Mouse (Mus musculus): Measurements from ENCODE around the gene Emp2.

The Emp2 gene

DNA sequence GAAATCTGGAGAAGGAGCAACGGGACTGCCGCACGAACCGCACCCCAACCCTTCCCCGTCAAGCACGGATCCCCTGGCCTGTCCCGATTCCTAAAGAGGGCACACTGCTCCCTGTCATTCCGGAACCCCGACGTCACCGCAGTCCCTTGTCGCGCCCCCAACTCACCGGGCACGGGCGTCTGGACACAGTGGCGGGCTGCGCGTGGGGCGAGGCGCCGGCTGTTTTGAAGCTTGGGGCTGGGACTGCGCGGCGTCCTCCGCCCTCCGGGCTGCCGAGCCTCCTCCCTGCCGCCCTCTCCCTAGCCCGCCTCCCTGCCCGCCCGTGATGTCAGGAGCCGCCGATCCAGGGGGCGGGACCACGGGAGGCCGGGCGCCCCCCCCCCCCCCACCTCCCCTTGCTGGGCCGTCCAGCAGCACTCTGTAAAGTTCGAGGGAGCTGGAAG, at the start of gene Emp2:
Gene Emp2 (minus strand): TSS at position 323 of the 443 bp plus-strand sequence.
- no peak for DNase-seq

DNA sequence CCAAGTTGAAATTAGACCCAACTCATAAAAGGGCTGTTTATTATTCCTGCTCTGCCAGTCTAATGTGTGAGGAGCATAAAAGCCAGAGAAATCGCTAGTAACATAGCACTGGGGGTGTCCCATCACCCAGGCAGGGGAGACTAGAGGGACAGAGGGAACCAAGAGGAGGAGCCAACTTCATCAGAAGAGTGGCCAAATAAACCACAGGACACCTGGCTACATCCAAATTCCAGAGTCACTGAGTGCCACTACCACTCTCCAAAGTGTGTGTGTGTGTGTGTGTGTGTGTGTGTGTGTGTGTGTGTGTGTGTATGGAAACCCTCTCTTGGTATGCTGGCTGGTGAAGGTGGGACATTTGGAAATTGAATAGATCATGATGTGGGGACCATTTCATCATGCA, 49.3 kb upstream of the Emp2 start:
- DNase-seq: no peak

DNA sequence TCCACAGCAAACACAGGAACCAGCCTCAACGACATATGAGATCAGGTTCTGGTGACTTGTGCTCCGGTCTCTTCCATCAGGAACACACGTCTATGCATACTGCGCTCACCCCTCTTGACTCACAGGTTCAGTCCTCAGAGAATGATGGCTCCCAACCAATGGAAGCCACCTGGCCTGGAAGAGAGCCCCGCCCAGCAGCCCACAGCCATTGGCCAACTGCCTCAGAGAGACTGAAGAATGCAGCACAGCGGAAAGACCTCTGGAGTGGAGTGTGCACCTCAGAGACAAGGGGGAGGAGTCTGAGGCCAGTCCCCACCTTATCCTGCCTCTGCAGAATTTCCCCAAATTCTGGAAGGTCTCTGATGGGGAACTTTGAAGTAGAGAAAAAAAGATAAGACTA, 45.5 kb upstream of the Emp2 start:
- DNase-seq: no peak

DNA sequence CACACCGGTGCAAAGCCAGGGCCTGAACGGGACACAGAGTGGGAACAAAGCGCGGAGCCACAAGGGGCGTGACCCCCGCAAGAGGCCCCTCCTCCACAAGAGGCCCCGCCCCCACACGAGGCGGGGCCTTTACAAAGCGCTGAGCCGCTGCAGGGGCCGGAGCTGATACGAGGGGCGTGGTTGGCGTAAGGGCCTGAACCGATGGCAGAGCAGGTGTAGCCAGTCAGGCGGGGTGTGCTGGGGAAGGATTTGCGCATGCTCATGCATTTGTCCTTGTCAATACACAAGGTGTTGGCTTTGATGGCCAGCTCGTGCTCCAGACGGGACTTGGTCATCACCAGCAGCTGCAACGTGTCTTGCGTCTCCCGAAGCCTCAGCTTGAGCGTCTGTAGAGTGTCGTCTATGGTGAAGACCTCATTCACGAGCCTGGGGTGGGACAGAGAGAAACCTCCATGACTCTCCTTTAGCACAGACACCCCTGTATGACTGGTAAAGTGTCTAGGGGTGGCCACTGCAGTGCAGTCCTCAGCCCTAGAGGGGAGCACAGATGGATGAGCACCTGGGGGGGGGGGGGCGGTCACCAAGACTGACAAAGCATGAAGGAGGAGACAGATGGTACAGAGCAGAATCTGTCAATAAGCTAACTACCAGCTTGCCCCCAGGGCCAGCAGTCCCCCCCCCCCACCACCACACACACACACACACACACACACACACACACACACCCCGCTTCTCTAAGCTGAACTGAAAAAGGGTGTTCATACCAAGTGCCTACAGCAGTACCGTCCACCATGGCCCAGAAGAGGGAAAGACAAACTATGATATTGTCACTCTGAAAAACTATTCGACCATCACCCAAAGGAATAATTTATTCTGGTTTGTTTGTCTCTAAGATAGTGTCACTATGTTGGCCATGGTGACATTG, 44.5 kb upstream of the Emp2 start:
- DNase-seq: no peak

DNA sequence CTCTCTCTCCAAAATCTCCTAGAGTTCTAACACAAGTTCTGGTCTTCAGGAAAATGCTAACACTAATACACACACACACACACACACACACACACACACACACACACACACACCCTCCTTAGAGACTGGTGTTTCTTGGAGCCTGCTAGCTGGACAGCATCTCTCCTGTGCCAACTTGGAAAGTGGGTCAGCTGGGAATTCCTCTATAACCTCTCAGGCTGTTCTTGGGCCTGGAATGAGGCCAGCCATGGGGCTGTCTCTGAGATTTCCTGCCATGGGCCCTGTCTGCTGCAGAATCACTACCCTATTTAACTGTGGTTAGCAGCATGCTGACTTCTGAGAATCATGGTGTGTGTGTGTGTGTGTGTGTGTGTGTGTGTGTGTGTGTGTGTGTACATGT, 41.2 kb upstream of the Emp2 start:
- no peak for DNase-seq

DNA sequence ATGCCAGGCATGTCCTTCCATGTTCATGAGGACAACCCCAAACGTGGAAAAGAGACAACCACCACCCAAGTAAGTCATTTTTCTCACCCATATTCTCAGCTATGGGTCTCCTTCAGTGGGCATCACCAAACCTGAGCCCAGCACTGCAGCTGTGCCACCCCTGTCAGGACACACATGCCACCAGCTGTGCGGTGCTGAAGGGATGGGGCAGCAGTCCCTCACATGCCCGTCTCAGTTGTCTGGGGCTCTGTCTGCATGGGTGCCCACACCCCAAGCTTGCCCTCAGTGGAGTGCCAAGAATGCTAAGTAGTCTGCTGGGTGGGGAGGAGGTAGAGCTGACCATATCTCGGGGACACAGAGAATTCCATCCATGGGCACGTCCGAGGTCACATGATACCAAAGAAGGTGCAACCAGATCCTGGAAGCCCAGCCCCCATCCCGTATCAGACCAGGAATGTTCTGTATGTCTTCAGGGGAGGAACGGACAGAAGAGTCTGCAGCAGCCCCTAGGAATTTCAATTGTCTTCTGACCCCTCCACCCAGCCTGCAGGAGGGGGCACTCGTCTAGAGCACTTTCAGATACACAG, 37.4 kb upstream of the Emp2 start:
- no peak for DNase-seq

DNA sequence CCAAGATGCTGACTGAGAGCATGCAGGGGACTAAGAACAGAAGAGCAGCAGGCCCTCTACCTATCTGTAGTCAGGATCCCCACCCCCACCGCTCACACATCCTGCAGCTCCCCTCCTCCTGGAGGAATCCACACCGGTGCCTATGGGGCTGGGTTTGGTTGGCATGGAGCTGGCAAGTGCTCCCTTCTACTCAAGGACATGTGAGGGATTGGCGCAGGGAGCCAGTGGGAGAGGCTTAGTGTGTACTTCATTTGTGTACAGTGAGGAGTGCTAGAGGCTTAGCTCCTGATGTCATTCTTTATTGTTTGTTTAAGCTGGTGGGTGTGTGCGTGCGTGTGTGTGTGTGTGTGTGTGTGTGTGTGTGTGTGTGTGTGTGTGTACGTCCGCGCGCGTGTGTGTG, 36.1 kb upstream of the Emp2 start:
- no peak for DNase-seq

DNA sequence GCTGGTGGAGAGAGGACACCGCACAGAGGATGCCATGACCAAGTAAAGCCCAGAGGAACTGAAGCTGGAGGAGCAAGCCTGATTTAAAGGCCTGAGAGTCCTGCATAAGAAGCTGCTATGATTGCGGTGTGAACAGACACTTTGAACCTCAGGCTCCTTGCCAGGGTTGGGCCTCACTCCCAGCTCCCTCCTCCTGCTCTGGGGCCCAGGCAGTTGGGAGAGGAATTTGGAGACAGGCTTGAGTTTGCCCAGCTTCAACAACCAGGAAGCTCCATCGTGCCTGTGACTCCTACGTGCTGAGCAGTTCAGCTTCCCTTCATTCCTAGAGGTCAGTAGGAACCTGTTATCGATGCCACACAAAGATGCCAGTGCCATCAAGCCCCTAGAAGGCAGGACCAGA, 35.7 kb upstream of the Emp2 start:
- DNase-seq: no peak

DNA sequence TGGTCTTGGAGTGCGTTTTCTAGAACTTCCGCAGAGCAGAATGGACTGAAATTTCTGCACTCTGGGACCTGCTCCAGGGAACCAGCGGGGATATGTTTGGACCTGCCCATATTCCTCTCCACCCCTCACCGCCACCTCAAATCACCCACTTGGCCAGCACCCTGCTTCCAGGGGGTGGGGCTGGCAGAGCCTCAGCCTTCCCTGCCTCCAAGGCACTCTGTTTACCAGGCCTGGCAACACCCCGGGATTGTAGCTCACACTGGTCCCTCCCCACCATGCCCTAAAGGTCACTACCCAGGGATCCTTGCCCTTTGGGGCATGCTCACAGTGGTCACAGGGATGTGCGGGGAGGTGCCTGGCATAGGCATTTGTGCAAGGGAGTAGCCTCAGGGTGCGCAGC, 33.8 kb upstream of the Emp2 start:
- peak; percentile 6 to 10 for DNase-seq

DNA sequence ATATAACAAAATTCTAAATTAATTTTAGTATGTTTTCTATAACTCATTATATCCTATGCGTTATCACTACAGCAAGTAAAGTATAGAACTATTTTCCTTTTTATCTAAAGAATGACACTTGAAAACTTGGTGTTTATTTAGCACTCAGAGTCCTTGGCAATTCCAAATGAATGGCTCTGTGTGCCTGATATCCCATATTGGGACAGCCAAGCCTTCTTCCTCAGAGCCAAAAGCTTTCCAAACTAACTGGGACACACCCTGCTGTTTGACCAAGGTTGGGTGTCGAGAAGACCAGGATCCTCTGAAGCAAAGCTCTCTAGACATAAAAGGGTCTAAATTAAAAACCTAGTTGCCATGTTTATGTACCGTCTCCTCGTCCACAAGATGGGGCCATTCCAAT, 27.3 kb upstream of the Emp2 start:
- DNase-seq: no peak

DNA sequence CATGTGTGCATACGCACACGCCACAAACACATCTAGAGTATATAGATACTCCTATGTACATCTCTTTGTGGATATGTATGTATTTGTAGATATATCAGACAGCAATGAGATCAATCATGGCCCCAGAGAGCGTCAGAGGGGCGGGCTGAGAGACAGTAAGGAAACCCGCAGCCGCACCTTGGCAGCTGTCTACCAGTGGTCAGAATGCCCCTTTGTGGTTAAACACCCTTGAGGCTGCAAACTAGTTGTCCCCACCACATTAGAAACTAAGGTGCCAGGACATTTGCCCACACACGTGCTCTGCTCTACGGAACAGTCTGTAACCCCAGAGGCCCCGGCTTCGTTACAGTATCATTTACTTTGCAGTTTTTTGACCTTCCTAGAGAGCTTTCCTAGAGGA, 26.2 kb upstream of the Emp2 start:
- DNase-seq: no peak

DNA sequence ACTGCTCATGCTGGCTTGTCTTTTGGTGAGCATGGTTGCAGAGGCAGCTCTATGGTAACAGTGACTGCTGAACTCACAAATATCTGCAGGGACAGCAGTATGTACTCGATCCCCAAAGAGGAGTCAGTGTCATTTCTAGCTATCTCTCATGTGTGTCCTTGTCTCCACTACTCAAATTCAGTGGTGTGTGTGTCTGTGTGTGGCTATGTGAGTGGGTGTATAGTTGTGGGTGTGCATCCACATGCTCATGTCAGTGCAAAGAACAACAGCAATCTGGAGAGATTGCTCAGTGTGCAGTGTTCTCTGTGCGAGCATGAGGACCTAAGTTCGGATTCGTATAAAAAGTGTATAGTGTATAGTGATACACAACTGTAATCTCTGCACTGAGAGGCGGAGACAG, 24.8 kb upstream of the Emp2 start:
- DNase-seq: no peak

DNA sequence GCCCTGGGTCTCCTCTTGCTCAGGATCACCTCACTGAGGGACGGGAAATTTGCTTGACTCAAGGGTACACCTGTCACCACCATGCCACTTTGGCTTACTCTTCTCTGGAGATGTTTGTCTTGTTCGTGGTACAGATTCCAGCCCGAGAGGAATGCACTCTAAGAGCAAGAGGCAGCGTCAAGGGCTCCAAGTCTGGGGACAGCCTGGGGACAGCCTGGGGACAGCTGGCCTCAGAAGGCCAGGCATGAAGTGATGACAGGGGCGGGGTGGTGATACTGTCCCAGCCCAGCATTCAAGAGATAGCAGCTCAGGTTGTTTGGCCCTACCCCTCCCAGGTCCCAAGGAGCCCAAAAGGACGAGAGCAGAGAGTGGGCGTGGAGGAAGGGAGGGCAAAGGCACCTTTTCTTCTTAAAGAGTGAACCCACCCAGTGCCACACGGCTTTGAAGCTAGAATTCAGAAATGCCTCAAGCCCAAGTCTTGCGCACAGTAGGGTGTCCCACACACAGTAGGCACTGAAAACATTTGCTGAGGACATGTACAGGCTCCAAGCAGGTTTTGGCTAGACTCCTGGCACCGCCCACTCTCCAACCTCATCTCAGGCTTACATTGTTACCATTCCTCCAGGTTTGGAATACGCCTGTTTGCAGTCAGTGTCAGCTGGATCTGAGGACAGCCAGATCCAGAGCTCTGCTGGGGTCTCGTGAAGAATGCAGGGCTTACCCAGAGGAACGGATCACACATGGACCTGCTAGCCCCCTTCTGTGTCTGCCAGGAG, 23.8 kb upstream of the Emp2 start:
- DNase-seq: no peak

DNA sequence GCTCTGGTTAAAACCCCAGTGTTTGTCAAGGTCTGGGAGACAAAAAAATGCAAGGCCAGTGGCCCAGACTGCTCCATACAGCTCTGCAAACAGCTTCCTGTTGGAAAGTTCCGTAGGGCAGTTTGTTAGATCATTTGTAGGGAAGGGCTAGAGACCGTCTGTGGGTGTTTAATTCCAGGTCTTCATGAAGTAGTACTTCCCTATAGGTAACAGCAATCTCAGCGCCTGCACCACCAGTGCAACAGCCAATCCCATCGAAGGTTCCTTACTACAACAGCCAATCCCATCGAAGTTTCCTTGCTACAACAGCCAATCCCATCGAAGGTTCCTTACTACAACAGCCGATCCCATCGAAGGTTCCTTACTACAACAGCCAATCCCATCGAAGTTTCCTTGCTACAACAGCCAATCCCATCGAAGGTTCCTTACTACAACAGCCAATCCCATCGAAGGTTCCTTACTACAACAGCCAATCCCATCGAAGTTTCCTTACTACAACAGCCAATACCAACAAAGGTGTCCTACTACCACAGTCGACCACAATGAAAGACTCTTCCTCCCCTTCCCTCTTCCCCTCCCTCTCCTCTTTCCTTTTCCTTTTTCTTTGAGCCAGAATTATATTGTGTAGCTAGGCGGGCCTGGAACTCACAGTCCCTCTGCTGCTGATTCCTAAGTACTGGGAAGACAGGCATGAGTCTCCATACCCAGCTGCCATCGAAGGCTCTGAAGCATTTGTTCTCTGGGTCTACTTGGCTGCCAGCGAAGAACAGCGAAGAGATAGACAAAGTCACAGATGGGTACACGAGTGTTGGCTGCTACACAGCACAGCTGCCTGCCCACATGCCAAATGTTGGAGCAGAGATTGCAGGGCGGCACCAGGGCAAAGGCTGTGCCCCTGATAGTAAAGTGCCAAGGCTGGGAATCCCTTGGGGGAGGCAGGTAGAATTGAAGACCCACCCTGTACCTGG, 23.0 kb upstream of the Emp2 start:
- no peak for DNase-seq

DNA sequence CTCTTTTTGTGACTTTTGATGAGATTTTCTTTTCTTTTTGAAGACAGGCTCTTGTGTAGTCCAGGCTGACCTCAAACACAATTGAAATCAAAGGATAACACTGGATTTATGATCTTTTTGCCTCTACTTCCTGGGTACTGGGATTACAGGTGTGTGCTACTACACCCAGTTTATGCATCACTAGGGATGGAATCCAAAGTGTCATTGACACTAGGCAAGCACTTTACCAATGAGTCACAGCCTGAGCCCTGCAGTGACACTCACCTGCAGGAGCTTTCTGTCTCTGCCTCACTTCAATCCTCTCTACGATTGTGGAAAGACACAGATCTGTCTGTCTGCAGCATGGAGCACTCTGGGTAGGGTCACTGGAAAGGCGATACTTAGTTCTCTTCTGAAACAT, 22.2 kb upstream of the Emp2 start:
- DNase-seq: no peak

DNA sequence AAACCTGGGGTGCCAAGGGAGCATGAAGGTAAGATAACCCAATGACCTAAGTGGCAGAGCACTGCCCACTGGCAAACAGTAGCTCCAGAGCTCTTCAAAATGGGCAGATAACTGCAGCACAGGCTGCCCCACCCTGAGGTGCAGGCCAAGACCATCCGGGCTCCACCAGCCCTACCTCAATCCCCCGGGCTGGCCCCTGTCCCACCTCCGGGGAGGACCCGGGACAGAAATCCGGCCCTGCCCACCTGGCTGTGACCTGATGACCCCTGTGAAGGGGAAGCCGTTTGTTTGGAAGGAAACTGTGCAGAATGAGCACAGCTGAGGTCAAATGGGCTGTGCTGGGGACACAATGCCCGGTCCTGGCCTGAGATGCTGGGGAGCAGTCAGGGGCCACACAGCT, 19.0 kb upstream of the Emp2 start:
- DNase-seq: no peak

DNA sequence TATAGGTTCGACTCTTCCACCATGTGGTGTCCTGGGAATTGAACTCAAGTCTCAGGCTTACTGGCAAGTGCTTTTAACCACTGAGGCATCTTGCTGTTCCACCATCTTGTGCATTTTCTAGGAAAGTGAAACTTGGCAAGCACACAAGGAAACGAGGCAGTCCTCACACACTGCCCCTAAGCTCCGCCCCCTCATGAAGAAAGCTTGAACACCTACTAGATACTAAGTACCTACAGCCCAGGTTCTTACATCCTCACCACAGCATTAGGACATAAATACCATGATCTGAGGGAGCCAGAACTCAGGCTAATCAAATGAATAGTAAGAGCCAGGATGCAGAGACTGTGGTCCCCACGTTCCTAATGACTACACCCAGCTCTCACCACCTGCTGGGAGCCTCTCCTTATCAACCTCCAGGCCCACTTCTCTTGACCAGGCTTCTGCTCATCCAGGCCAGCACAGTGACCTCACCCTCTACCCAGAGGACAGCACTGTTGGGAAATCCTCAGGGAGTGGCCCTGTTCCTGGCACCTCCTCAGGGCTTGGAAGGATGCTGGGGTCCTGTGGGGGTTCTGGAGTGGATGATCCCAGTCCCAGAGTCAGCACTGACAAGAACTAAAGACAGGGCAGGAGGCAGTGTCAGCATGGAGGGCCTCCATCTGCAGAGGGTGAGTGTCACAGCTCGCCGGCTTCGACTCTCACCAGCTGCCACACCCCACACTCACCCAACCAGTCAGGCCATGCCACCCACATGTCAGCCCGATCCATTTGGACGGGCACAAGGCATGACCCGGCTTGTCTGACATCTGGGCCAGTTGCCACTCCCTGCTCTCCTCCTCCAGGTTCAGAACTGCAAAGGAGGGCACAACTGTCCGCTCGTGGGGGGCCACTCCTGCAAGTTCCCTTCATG, 17.1 kb upstream of the Emp2 start:
- no peak for DNase-seq

DNA sequence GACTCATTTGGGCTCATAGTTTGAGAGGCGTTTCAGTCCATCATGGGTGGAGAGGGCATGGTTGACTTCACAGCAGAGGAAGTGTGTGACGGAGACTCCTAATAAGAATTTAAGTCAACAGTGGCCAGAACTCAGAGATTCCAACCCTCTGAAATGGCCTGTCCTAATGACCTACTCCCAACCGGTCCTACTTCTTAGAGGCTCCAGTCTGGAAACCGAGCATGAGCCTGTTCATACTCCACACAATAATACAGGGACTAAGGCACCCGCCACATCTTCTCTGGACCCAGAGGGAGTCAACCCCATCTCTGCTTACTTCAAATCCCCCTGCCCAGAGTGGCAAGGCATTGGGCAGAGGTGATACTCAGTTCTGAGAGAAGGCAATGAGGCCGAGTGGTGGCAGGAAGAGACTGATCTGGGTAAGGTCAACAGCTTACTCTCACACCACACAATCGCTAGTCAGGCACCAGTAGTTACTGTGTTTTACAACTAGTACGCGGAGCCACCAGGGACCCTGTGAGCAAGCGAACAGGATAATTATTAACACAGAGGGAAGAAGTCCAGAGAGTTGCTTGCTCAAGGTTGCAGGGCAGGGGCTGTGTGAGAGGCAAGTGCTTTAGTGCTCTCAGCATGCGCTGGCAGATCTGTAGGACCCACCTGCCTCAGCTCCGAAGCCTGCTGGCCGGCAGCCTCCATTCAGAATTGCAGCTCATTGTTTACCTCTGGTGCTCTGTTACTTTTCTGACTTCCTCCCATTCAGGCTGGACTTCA, 14.0 kb upstream of the Emp2 start:
- no peak for DNase-seq

DNA sequence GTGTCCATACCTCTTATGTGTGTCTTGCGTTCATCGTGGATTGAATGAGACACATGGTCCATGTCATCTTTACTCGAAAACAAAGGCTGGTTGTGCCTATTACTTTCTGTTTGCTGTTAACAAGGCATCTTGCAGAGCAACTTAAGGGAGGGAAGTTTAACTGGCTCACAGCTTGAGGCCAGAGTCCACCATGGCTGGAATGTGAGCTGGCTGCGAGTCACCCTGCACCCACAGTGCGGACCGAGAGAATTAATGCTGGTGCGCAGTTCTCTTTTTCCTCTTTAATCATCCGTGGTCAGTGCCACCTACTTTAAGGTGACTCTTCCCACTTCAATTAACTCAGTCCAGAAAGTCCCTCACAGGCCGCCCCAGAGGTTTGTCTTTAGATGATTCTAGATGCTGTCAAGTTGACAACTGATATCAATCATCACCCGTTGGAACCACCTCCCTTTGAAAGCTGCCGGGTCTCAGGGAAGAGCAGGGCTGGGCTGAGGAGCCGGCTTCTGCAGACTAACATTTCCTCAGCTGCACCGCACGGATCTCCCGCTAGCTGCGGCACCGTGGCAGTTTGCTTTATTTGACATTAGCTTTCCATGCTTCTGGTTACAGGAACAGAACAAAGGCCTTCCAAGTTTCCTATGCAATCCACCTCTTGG, 6.3 kb upstream of the Emp2 start:
- DNase-seq: no peak

DNA sequence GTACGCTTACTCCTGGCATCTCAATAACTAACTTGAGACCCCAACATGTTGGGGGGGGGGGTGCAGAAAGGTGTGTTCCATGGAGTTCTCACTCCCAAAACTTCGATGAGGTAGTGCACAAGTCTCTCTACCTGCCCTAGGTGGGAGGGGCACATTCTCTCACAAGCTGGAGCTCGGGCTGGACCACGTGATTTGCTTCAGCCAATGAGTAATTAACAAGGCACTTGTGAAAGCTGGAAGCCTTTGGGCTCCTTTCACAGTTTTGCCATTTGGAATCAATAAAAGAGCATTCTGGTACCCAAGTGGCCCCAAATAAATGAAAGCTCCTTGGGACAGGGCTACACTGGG, 3.4 kb upstream of the Emp2 start:
- no peak for DNase-seq
